Mouse (Mus musculus) hindbrain, embryonic 16.5 days (tissue): ENCODE results near the gene Pkp3. TPM values are rescaled to one million over a fixed set of nuclear protein-coding genes. Genes with fewer than 3 reads are reported as not detected.

Experiments used
- ATAC-seq: fragments of 200-750 bp; cut with Nextera tagmentation; 2 replicates; pipeline ENCODE4 v1.8.0; 2017; ENCODE audit warnings: moderate TSS enrichment, moderate library complexity
- H3K27ac ChIP-seq: fragments of 300-500 bp; sonication (generic); 2 replicates; pipeline ENCODE4 v1.5.1; 2014; ENCODE audit warnings: low read depth, mild to moderate bottlenecking, control low read depth, low read length, moderate library complexity
- H3K27me3 ChIP-seq: fragments of 300-500 bp; sonication (generic); replicated peaks from 2 replicates; pipeline ENCODE4 v1.6.1; 2014; ENCODE audit warnings: low read length; ENCODE audit not compliant: control insufficient read depth, insufficient read depth
- H3K36me3 ChIP-seq: fragments of 300-500 bp; sonication (generic); 2 replicates; pipeline ENCODE4 v1.6.1; 2014; ENCODE audit warnings: mild to moderate bottlenecking, low read length, moderate library complexity, mixed read lengths; ENCODE audit not compliant: control insufficient read depth, insufficient read depth
- H3K4me1 ChIP-seq: fragments of 300-500 bp; sonication (generic); 2 replicates; pipeline ENCODE4 v1.6.1; 2014; ENCODE audit warnings: low read depth, low read length; ENCODE audit not compliant: control insufficient read depth, insufficient read depth
- H3K4me2 ChIP-seq: fragments of 300-500 bp; sonication (generic); 2 replicates; pipeline ENCODE4 v1.6.1; 2014; ENCODE audit warnings: mild to moderate bottlenecking, low read length, control low read depth, moderate library complexity
- H3K4me3 ChIP-seq: fragments of 300-500 bp; sonication (generic); 2 replicates; pipeline ENCODE4 v1.5.1; 2014; ENCODE audit warnings: mild to moderate bottlenecking, low read length, control low read depth, moderate library complexity
- H3K9ac ChIP-seq: fragments of 300-500 bp; sonication (generic); 2 replicates; pipeline ENCODE4 v1.6.1; 2014; ENCODE audit warnings: low read depth, mild to moderate bottlenecking, control low read depth, low read length, moderate library complexity
- H3K9me3 ChIP-seq: fragments of 300-500 bp; sonication (generic); 2 replicates; pipeline ENCODE4 v1.6.1; 2014; ENCODE audit warnings: mild to moderate bottlenecking, low read length, moderate library complexity; ENCODE audit not compliant: control insufficient read depth
- WGBS: fragments of 180-500 bp; shearing (Covaris S2); extraction: QIAGEN DNeasy Blood & Tissue Kit; methylation state at CpG from one replicate; pipeline ENCODE4 v1.1.7; 2014; 5-methylcytosine and 5-hydroxymethylcytosine counted together
- polyA plus RNA-seq: library from polyadenylated mRNA; unstranded; fragments of >200 nt; fragmentation: Nextera tagmentation; extraction: Ambion mirVana; gene quantifications from 2 replicates; pipeline ENCODE4 v1.2.1, GENCODE M21; 2015

The Pkp3 gene
- polyA plus RNA-seq, 1 experiment from 2014 or later = 0.31 TPM

- ATAC-seq = no peak
- Histone ChIP-seq H3K36me3 (no peaks in the 10 kb centered on the region), H3K4me1 (no peaks in the 10 kb centered on the region), H3K4me2 (no peak overlapping the region), H3K4me3 (no peak overlapping the region), H3K9ac (no peak overlapping the region), H3K9me3 (no peaks in the 10 kb centered on the region), H3K27me3 (no peaks in the 10 kb centered on the region), H3K27ac (no peak overlapping the region)
- 22% methylated on average over 34 of the region's 34 CpGs for WGBS
These were observed 1.7 kb downstream of the Pkp3 start for GRCm38 (mm10) chr7:141079481-141080449.

- Histone ChIP-seq H3K9ac (no peak overlapping the region), H3K4me2 (no peak overlapping the region), H3K4me1 (peaks cover 7% of the 10 kb centered on the region; the same call in 1 of the 2 replicates), H3K27me3 (peaks cover 11% of the 10 kb centered on the region), H3K9me3 (no peaks in the 10 kb centered on the region), H3K27ac (no peak overlapping the region), H3K36me3 (no peaks in the 10 kb centered on the region), H3K4me3 (no peak overlapping the region)
- ATAC-seq = no peak
- 45% methylated on average over 8 of the region's 8 CpGs for WGBS
These were observed 9.9 kb downstream of the Pkp3 start for GRCm38 (mm10) chr7:141087894-141088293.

GRCm38 (mm10) chr7:141088473-141088872, 10.5 kb downstream of the Pkp3 start:
- Histone ChIP-seq H3K36me3 (no peaks in the 10 kb centered on the region), H3K27ac (no peak overlapping the region), H3K4me3 (no peak overlapping the region), H3K27me3 (peaks cover 14% of the 10 kb centered on the region), H3K9ac (no peak overlapping the region), H3K4me1 (peaks cover 7% of the 10 kb centered on the region; the same call in 1 of the 2 replicates), H3K4me2 (no peak overlapping the region), H3K9me3 (no peaks in the 10 kb centered on the region)
- 15% methylated on average over 13 of the region's 18 CpGs for WGBS
- ATAC-seq = no peak

DNA sequence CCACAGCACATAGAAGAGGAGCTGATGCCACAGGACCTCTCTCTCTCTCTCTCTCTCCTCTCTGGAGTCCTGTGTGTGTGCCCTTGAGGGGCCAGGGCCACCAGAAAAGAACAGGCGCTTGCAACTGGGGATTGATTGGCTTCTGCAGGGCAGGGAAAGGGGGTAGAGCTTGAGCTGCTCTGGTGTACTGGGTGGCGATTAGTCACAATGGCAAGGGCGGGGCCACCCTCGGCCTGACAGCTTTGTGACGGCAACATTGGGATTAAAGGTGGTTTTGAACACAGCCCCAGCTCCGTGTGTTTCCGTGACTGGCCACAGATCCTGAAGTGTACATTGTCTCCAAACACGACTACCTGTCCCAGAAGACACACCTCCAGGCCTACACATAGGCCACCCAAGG, 12.2 kb downstream of the Pkp3 start:
- Histone ChIP-seq H3K36me3 (no peaks in the 10 kb centered on the region), H3K27me3 (peaks cover 14% of the 10 kb centered on the region), H3K9ac (no peak overlapping the region), H3K27ac (no peak overlapping the region), H3K4me3 (no peak overlapping the region), H3K4me2 (no peak overlapping the region), H3K4me1 (peaks cover 7% of the 10 kb centered on the region; the same call in 1 of the 2 replicates), H3K9me3 (no peaks in the 10 kb centered on the region)
- 61% methylated on average over 8 of the region's 8 CpGs for WGBS
- no peak for ATAC-seq

- Histone ChIP-seq H3K9ac (peak overlapping the region; percentile 31), H3K36me3 (no peaks in the 10 kb centered on the region), H3K4me1 (peaks cover 7% of the 10 kb centered on the region; the same call in 1 of the 2 replicates), H3K27me3 (peaks cover 14% of the 10 kb centered on the region), H3K4me3 (peak overlapping the region; percentile 22), H3K27ac (no peak overlapping the region), H3K9me3 (no peaks in the 10 kb centered on the region), H3K4me2 (peak overlapping the region; percentile 50)
- WGBS = 7% methylated on average over 37 of the region's 37 CpGs
- ATAC-seq = peak; percentile 70
These were observed 14.2 kb downstream of the Pkp3 start for GRCm38 (mm10) chr7:141092051-141092735.

GRCm38 (mm10) chr7:141093950-141094349, 15.9 kb downstream of the Pkp3 start:
- WGBS = 84% methylated on average over 6 of the region's 6 CpGs
- no peak overlapping the region for H3K27ac ChIP-seq
- H3K4me2 ChIP-seq = no peak overlapping the region
- H3K4me3 ChIP-seq = no peak overlapping the region
- ATAC-seq = no peak
- no peaks in the 10 kb centered on the region for H3K36me3 ChIP-seq
- no peaks in the 10 kb centered on the region for H3K9me3 ChIP-seq
- H3K27me3 ChIP-seq = peaks cover 20% of the 10 kb centered on the region
- peaks cover 7% of the 10 kb centered on the region; the same call in 1 of the 2 replicates for H3K4me1 ChIP-seq
- no peak overlapping the region for H3K9ac ChIP-seq

GRCm38 (mm10) chr7:141094487-141095205, 16.6 kb downstream of the Pkp3 start:
- H3K4me3 ChIP-seq = no peak overlapping the region
- H3K4me1 ChIP-seq = peaks cover 10% of the 10 kb centered on the region; the same call in 1 of the 2 replicates
- no peaks in the 10 kb centered on the region for H3K9me3 ChIP-seq
- no peak overlapping the region for H3K9ac ChIP-seq
- peaks cover 23% of the 10 kb centered on the region for H3K27me3 ChIP-seq
- no peak overlapping the region for H3K4me2 ChIP-seq
- ATAC-seq = no peak
- H3K27ac ChIP-seq = no peak overlapping the region
- 58% methylated on average over 15 of the region's 15 CpGs for WGBS
- no peaks in the 10 kb centered on the region for H3K36me3 ChIP-seq

- Histone ChIP-seq H3K4me3 (no peak overlapping the region), H3K27me3 (peaks cover 27% of the 10 kb centered on the region), H3K9ac (no peak overlapping the region), H3K4me2 (no peak overlapping the region), H3K9me3 (no peaks in the 10 kb centered on the region), H3K4me1 (peaks cover 14% of the 10 kb centered on the region; the same call in 1 of the 2 replicates), H3K36me3 (no peaks in the 10 kb centered on the region), H3K27ac (no peak overlapping the region)
- no peak for ATAC-seq
- 69% methylated on average over 6 of the region's 6 CpGs for WGBS
These were observed 18.0 kb downstream of the Pkp3 start for GRCm38 (mm10) chr7:141096021-141096420.
